Mouse (Mus musculus) lung, adult 2 months (tissue): ENCODE measurements around the gene Cyp4a32.

Source experiments
- CTCF ChIP-seq: fragments of 200-500 bp; IDR thresholded peaks from 2 replicates; pipeline ENCODE4 v1.5.1; 2011; ENCODE audit warnings: mild to moderate bottlenecking, low read length, control low read depth; ENCODE audit not compliant: insufficient read depth
- POLR2A ChIP-seq: fragments of 200-500 bp; IDR thresholded peaks from 2 replicates; pipeline ENCODE4 v1.6.1; 2011; ENCODE audit warnings: low read depth, mild to moderate bottlenecking, control low read depth, low read length, borderline replicate concordance; ENCODE audit errors: extremely low read depth

DNA sequence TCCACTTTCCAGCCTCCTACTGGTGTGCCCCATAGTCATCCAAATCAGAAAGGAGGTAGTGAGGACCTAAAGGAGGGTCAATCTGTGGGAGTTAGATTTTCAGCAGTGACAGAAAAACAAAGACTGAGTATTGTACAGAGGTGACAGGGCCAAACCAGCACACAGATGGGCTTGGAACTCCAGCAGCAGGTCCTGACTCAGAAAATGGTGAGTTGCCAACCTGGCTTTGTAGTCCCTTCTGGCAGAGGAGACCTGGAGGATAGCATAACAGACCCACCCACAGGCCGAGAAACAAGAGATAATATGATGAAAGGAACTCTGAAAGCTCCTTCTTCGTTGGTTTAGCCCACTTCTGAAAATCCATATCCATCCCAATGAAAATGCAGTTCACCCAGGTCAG lies 48.0 kb downstream of the Cyp4a32 start:
- no peak for TF ChIP-seq CTCF
- no peak for TF ChIP-seq POLR2A
